Mouse (Mus musculus): ENCODE measurements around the gene Oas1c.
A peak's percentile ranks its signal among the peaks of the same experiment; 100 is the strongest.
"Not testable (repeated sequence)": the region's sequence is repeated elsewhere in the genome, so short reads cannot be mapped to it uniquely, and the experiment has no call there.

Oas1c gene

DNA sequence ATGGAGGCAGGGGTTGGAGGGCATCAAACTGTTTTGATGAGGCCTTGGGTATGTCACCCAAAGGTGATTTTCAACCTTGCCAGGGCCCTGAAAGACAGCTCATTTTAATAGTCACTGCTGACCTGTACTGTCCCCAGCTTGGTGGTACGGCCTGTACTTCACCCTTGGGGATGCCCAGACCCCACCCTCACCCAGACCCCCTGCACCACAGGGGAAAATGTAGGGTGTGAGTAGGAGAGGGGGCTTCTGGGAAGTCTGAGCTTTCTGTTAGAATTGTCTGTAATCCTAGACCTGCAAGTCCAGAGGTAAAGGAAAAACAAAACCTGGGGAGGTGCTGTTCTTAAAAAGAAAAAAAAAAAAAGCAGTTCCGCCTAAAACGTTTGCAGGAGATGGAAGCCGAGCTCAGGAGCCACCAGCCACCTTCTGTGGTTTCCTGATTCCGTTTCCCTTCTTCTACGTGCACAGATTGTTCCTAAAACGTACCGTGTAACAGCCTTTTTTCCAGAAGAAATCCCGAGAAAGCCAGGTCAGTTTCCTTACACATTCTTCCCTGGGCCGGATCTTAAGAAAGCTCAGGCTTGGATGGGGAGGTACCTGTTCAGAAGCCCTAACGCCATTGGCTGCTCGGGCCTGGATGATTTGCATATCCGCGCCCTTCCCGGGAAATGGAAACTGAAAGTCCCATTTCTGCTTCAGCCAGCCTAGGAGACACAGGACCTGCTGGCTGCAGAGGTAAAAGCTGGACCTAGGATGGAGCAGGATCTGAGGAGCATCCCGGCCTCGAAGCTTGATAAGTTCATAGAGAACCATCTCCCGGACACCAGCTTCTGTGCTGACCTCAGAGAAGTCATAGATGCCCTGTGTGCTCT lies at the start of gene Oas1c:
Oas1c (minus strand) TSS at position 564 of the 869 bp plus-strand sequence.
- peak; percentile 81 for DNase-seq

DNA sequence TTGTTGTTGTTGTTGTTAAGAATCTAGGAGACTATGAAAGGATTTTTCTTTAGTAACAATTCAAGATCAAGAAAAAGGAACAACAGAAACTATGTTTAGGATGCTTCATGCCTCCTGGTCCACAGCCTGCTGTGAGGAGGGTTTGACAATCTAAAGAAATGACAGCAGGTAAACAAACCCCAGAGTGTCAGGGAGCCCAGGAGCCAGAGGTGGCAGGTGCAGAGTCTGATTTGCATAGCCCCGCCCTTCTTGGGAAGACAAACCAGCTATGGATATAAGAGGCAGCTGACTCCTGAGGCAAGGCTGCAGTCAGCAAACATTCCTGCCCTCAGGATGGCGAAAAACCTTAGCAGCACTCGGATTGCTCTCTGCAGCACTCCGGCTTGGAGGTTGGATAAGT lies 48.8 kb upstream of the Oas1c start, which contains the start of gene Oas1h:
Oas1h (plus strand) TSS at position 301 of the 400 bp plus-strand sequence.
- DNase-seq, result no peak

DNA sequence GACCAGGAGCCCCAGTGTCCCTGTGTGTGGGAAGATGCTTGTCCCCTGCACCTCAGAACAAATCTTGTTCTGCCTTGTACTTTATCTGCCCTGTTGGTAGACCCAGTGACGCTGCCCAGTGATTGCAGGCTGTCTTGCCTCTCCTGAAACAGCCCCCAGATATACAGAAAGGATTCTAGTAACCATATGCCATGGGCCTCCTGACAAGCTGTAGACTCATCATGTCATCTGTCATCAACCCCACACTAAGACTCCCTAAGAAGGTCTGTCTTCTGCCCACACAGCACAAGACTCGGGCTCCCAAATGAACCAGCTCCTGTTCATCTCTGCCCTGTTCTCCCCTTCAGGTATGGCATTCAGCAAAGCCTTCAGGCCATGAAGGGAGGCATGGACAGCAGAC lies 46.9 kb upstream of the Oas1c start:
- DNase-seq, result no peak

DNA sequence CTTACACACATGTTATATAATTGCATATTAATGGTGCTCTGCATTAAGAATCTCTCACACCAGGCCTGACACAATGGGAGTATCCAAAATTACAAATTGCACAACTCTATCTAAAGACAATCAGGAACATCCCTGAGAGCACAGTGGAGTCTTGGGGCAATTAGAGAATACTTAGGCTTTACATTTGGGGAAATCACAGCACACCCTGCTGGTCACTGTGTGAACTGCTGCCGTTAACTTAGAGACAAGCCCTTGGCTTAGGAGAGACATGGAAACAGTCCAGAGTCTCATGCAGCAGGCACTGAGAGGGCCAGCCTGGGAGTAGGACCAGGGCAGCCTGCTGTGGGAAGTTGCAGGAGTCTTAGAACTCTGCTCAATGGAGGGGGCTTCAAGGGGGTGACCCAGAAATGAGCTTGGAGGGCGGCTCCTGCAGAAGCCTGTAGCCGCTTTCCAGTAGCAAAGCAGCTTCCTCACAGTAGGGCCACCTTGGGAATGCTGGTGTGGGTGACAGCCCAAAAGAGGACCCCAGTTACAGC lies 37.4 kb upstream of the Oas1c start:
- DNase-seq, result peak; percentile 50

DNA sequence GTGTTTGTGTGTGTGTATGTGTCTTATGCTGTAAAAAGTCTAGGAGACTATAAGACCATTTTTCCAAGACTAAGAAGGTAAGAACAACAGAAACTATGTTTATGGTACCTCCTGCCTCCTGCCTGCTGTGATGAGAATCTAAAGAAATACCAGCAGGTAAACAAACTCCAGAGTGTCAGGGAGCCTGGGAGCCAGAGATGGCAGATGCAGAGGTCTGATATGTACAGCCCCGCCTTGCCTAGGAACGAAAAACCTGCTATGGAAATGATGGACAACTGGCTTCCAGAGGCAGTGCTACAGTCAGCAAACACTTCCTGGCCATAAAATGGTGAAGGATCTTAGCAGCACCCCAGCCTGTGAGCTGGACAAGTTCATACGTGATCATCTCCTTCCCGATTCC lies 34.8 kb upstream of the Oas1c start, which contains the start of gene Oas1f:
Oas1f (plus strand) TSS at position 301 of the 400 bp plus-strand sequence.
- no peak for DNase-seq

DNA sequence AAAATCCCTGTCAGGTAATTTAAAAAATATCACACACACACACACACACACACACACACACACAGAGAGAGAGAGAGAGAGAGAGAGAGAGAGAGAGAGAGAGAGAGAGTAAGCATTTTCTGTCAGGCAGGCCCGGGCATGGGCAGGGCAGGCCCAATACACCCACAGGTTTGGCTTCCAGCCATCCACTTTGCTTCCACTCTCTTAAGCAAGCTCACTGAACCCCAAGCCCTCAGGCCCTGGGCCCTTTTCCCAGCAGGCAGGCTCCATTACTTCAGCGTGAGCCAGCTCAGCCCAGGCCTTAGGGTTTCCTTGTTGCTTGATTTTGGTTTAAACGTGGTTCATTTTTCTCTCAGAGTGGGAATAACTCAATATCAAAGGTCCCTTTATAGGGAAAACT lies 32.4 kb upstream of the Oas1c start:
- DNase-seq, result no peak

DNA sequence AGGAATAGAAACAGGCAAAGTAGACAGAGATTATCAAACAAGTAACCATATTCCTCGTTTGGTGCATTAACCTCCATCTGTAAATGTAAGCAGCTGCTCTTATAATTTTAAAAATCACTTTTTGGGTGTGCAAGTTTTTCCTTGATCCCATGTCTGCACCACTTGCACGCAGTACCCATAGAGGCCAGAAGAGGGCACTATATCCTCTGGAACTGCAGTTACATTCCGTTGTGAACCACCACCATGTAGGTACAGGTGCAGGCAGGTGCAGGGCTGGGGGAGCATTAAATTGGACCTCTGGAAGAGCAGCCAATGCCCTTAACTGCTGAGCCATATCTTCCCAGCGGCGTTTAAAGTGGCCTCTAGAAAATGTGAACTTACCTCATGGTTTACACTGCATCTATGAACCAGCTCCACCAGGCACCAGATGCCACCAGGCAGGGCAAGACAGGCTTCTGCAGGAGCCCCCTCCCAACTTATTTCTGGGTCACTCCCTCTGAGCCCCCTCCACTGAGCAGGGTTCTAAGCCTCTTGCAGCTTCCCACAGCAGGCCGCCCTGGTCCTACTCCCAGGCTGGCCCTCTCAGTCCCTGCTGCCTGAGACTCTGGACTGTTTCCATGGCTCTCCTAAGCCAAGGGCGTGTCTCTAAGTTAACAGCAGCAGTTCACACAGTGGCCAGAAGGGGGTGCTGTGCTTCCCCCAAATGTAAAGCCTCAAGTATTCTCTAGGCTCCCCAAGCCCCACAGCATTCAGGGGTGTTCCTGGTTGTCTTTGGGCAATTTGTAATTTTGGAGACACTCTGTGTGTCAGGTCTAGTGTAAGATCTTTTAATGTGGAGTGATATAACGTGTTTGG lies 24.6 kb upstream of the Oas1c start:
- DNase-seq, result peak; percentile 68

DNA sequence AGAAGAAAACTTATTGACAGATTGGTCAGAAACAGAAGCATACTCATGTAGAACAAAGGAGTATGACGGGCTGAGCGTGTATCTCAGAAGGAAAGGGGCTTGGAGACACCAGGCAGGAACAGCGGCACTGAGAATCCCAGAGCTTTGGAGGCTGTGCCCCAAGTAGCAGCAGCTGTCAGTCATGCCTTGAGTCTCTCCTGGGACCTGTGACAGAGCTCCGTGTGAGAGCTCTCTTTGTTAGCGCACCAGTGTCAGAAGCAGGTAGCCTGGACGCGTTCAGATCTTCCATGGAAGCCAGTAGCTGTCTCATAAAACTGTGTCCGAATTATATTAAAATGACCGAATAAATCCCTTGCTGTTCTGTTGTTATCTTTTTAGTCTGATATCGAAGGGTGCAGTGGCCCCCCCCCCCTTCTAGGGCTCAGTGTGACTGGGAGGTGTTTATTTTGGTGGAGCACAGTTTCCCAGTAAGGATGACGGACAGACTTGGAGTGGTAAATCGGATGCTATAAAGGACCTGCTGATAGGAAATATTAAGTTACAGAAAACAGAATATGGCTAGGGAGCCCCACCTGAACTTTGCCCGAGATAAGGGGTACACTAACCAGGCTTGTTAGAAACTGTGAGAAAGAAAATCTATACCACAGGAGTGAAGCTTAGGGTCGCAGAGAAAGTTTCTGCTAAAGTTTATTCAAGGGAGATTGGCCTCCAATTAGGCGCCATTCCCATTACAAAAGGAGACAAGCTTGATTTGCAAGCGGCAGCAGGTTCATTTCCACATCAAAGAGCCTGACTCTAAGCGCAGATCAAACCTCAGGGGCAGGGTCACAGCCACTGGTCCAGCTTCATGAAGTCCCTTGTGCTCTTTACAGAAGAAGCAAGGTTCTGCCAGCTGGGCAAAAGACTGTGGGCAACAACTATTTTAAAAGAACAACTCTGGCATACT lies 21.3 kb upstream of the Oas1c start:
- DNase-seq, result no peak

DNA sequence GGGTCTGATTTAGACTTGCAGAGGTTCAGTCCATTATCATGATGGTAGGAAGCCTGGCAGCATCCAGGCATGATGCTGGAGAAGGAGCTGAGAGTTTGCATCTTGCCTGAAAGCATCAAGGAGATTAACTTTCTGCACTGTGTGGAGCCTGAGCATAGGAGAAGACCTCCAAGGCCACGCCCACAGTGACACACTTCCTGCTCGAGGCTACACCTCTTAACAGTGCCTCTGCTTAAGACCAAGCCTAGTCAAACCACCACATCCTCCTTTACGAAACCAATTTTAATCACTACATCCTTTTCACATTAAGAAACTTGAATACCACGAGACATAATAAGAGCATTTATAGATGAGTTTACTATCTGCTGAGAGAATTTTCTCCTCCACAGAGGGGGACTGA lies 18.7 kb upstream of the Oas1c start:
- DNase-seq, result peak; percentile 37

DNA sequence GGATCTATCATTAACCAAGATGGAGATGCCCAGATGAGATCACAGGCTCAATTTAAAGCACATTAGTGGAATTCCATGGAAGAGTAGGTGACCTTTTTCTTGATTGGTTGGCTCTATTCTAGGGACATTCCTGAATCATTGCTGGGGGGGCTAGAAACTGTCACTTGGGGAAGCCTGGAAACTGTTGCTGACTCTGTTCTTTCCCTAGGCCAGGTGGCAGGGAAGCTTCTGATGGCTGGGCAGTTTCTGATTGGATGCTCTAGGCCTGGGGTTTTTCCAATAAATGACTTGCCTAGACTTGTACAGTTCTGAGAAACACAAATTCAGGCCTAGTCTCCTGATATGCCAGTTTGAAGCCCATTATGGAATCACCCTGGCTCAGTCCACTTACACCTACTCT lies 6.7 kb upstream of the Oas1c start:
- DNase-seq, result no peak

DNA sequence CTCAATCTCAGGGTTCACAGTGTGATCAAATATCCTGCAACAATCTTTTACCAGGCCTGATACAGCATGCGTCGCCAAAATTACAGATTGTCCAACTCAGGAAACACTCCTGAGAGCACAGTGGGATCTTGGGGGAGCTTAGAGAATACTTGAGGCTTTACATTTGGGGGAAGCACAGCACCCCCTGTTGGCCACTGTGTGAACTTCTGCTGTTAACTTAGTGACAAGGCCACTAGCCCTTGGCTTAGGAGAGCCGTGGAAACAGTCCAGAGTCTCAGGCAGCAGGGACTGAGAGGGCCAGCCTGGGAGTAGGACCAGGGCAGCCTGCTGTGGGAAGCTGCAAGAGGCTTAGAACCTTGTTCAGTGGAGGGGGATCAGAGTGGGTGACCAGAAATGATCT lies 3.6 kb upstream of the Oas1c start:
- peak; percentile 57 for DNase-seq

DNA sequence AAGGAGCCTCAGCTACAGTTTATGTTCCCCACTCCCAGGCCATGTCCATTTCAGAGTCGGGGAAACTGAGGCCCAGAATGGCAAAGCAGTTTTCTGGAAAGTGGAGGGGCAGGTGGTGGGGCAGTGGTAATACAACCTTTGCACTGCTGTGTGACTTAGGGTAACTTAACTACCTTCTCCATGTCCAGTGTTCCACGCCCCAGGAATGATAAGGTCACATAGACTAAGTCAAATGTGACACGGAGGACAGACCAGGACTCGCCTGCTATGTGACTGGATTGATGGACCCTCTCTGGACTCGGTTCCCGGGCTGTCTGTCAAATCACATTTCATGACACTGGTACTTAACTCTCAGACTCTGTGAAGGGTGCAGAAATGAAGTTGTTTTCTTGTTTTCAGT lies 709 bp upstream of the Oas1c start:
- no peak for DNase-seq

DNA sequence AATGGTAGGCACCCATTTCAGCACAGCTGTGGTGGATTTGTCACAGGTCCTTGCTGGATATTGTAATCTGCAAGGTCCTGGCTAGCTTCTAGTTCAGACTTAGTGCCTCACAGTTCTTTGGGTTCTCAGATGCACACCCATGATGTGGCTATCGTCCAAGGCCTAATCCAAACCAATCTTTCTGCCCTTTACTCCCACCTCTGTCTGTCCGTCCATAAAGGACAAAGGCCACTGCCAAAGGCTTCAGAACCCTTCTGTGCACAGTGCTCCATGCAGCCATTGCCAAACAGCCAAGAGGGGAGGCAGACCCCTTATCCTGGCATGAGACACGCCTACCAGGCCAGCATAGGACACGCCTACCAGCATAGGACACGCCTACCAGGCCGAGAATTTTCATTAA lies 3.1 kb downstream of the Oas1c start:
- no peak for DNase-seq

DNA sequence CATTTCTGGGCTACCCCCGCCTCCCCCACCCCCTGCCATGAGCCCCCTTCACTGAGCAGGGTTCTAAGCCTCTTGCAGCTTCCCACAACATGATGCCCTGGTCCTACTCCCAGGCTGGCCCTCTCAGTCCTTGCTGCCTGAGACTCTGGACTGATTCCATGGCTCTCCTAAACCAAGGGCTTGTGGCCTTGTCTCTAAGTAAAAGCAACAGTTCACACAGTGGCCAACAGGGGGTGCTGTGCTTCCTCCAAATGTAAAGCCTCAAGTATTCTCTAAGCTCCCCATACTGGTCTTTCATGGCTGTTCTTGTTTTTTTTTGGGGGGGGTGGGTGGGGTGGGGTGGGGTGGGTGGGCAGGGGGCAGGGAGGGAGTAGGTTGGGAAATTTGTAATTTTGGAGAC lies 5.9 kb downstream of the Oas1c start:
- peak; percentile 71 for DNase-seq

DNA sequence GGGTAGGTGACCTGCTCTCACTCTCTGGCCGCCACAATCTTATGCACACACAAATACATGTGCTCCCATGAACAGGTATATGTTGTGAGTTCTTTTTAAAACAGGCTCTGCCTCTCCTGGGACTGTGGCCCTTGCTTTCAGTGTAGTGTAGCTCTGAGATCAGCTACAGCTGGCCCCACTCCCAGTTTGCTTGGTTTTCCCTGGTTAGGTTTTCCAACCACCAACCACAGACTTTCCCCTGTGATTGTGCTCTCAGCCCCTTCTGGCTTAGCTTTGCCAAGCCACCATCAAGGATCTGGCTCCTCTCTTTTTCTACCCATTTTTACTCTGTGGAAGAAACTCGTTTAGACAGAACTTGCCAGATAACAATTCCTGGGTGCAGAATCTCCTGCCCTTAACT lies 8.7 kb downstream of the Oas1c start:
- no peak for DNase-seq

DNA sequence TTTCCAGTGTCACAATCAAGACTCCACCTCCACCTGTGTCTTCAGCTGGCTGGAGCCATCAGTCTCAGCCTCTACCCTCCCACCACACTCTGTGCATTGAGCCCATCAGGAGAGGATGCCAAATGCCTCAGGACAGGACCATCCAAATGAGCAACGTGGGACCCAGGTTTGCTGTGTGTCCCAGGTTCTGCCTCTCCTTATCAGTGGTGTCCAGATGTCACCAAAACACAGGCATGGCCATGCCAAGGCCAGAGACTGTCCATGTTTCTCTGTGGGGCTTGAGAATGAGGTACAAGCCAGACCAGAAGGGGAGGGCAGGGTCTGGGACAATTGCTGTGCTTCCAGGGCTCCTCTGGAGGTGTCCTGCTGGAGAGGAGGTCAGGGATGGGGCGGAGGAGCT lies 13.4 kb downstream of the Oas1c start:
- not testable (repeated sequence) for DNase-seq

DNA sequence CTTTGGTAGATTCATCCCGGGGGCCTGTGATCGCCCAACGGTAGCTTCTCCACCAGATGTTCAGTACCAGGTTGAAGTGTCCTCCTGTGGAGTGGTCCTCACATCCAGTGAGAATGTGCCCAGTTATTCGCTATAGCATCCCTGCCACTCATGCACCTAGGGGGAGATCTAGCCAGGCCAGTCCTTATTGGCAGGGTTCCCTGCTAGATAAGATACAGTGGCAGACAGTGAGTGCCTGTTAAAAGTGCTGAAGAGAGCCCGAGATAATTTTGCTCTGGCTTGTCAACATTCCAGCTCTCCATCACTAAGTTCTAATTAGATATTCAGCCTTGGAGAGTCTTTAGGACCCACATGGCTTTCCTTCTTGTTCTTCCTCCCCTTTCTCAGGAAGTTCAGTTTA lies 14.2 kb downstream of the Oas1c start:
- DNase-seq, result not testable (repeated sequence)

DNA sequence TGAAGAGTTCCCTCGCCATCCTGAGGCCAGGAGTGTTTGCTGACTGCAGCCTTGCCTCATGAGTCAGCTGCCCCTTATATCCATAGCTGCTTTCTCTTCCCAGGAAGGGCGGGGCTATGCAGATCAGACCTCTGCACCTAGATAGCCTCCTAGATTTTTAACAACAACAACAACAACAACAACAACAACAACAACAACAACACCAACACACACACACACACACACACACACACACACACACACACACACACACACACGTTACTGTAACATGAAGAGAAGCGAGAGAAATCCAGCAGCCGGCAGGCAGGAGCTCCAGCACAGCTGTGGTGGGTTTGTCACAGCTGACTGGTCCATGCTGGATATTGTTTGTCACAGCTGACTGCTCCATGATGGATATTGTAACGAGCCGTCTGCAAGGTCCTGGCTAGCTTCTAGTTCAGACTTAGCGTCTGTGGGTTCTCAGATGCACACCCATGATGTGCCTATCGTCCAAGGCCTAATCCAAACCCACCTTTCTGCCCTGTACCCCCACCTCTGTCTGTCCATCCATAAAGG lies 16.8 kb downstream of the Oas1c start, which contains the start of gene Oas1e:
Oas1e (minus strand) TSS at position 51 of the 555 bp plus-strand sequence.
- not testable (repeated sequence) for DNase-seq

DNA sequence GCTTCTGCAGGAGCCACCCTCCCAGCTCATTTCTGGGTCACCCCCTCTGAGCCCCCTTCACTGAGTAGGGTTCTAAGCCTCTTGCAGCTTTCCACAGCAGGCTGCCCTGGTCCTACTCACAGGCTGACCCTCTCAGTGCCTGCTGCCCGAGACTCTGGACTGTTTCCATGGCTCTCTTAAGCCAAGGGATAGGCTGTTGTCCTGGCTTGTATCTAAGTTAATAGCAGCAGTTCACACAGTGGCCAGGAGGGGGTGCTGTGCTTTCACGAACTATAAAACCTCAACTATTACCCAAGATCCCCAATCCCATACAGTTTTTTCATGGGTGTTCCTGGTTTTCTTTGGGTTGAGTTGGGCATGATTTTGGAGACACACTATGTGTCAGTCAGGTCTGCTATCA lies 19.3 kb downstream of the Oas1c start:
- peak; percentile 52 for DNase-seq

DNA sequence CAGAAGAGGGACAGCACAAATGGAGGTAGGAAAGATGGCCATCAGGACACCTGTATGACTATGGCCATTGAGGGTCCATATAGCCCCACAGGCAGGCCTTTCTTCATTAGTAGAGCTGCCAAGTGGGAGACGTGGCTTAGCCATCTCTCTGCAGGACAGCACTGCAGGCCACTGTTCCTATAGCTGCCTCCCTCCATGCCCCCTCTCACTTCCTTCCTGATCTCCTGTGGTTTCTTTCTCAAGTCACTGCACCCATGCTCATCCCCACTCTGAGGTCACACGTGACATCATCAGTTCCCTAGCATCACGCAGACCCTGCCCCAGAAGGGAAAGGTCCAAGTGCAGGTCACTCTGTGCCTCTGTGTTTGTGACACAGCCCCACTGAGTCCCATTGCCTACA lies 25.3 kb downstream of the Oas1c start:
- DNase-seq, result no peak

DNA sequence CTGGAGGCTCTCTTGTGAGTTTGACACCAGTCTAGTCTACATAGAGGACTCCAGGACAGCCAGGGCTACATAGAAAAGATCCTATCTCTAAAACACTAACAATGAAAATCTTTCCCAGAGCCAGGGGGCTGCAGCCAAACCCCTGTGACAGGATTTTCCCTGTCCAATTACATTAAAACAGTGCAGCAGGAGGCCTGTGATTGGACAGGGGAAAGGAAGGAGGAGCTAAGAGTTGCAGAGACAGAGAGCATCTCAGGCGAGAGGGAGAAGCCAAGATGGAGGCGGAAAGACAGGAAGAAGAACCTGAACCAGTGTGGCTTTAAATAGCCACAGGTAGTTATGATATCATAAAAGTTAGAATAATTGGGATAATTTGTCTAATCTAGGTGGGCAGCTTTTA lies 29.9 kb downstream of the Oas1c start:
- no peak for DNase-seq

DNA sequence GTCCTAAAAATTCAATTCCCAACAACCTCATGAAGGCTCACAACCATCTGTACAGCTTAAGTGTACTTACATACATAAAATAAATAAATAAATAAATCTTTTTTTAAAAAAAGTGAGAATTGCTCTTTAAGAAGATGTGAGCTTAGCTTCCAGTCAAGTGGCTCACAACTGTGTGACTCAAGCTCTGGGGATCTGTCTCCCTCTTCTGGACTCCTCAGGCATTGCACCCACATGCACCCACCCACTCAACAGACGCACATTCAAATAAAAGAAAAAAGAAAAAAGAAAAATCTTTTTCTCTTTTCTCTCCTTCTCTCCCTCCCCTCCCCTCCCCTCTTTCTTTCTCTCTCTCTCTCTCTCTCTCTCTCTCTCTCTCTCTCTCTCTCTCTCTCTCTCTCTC lies 30.7 kb downstream of the Oas1c start:
- DNase-seq, result no peak
